Mouse (Mus musculus) urinary bladder, postnatal 25 days (tissue): ENCODE results near the gene Gm3183.
"Not testable (repeated sequence)": the region's sequence is repeated elsewhere in the genome, so short reads cannot be mapped to it uniquely, and the experiment has no call there.

ENCODE experiments used
- DNase-seq: peaks from one replicate; pipeline ENCODE4 v3.0.0; 2022; ENCODE audit warnings: low spot score

The Gm3183 gene

GRCm38 (mm10) chr5:94865136-94865535 is at the start of gene Gm3183:
Gene Gm3183, plus strand, starts transcription at chr5:94865436.
- not testable (repeated sequence) for DNase-seq
